Mouse (Mus musculus): ENCODE results near the gene Iqcn. TPM values are rescaled to one million over a fixed set of nuclear protein-coding genes. Genes with fewer than 3 reads are reported as not detected.

Gene Iqcn
- not detected for total RNA-seq (2021)
- long read RNA-seq, experiment 1, result 0 reads
- long read RNA-seq, experiment 2, result 0 reads

GRCm38 (mm10) chr8:70703287-70703686, at the start of gene Iqcn:
Gene Iqcn (plus strand): TSS chr8:70703457.
- no peak for DNase-seq

- no peak for DNase-seq
These were observed 49.1 kb upstream of the Iqcn start for GRCm38 (mm10) chr8:70654121-70654520.

GRCm38 (mm10) chr8:70655469-70655868, 47.8 kb upstream of the Iqcn start:
- DNase-seq, result no peak

- no peak for DNase-seq
These were observed 47.0 kb upstream of the Iqcn start for GRCm38 (mm10) chr8:70656193-70656790.

- DNase-seq, result no peak
These were observed 46.0 kb upstream of the Iqcn start for GRCm38 (mm10) chr8:70657214-70657613.

GRCm38 (mm10) chr8:70657739-70658138, 45.5 kb upstream of the Iqcn start:
- peak; percentile 77 to 86 for DNase-seq

GRCm38 (mm10) chr8:70658897-70659603, 44.2 kb upstream of the Iqcn start:
- no peak for DNase-seq

GRCm38 (mm10) chr8:70659604-70660272, 43.5 kb upstream of the Iqcn start:
- peak; percentile 94 to 97 for DNase-seq

- peak in 1 of 2 experiments; percentile 51 for DNase-seq
These were observed 43.0 kb upstream of the Iqcn start, which contains the start of gene Pgpep1 for GRCm38 (mm10) chr8:70660273-70660725. Gene Pgpep1 (minus strand): TSS chr8:70660388.

GRCm38 (mm10) chr8:70663691-70664090, 39.6 kb upstream of the Iqcn start:
- DNase-seq, result no peak

- no peak for DNase-seq
These were observed 38.6 kb upstream of the Iqcn start for GRCm38 (mm10) chr8:70664631-70665030.

GRCm38 (mm10) chr8:70665599-70665998, 37.7 kb upstream of the Iqcn start:
- no peak for DNase-seq

GRCm38 (mm10) chr8:70667071-70667470, 36.2 kb upstream of the Iqcn start:
- DNase-seq, result no peak

GRCm38 (mm10) chr8:70671615-70672324, 31.5 kb upstream of the Iqcn start:
- DNase-seq, result no peak

GRCm38 (mm10) chr8:70672325-70673078, 30.8 kb upstream of the Iqcn start:
- DNase-seq, result no peak

GRCm38 (mm10) chr8:70673079-70673856, 30.0 kb upstream of the Iqcn start, which contains the start of gene Lsm4:
Gene Lsm4 (plus strand): TSS chr8:70673248.
- peak; percentile 96 for DNase-seq

- no peak for DNase-seq
These were observed 29.1 kb upstream of the Iqcn start for GRCm38 (mm10) chr8:70674109-70674508.

GRCm38 (mm10) chr8:70674716-70675115, 28.5 kb upstream of the Iqcn start:
- DNase-seq, result no peak

- no peak for DNase-seq
These were observed 27.9 kb upstream of the Iqcn start for GRCm38 (mm10) chr8:70675336-70675735.

- DNase-seq, result no peak
These were observed 25.7 kb upstream of the Iqcn start for GRCm38 (mm10) chr8:70677451-70678080.
